Mouse (Mus musculus) neural tube, embryonic 12.5 days (tissue): ENCODE measurements around the gene Ssr1. TPM values are rescaled to one million over a fixed set of nuclear protein-coding genes. Genes with fewer than 3 reads are reported as not detected.

Experiments
- ATAC-seq: fragments of 200-750 bp; cut with Nextera tagmentation; 2 replicates; pipeline ENCODE4 v1.8.0; 2017; ENCODE audit warnings: low read depth, mild to moderate bottlenecking, moderate TSS enrichment, moderate library complexity; ENCODE audit not compliant: low FRiP score
- H3K27ac ChIP-seq: fragments of 300-500 bp; sonication (generic); 2 replicates; pipeline ENCODE4 v1.5.1; 2016
- H3K27me3 ChIP-seq: fragments of 300-500 bp; sonication (generic); replicated peaks from 2 replicates; pipeline ENCODE4 v1.6.1; 2016; ENCODE audit warnings: mild to moderate bottlenecking
- H3K36me3 ChIP-seq: fragments of 300-500 bp; sonication (generic); 2 replicates; pipeline ENCODE4 v1.6.1; 2016; ENCODE audit warnings: mild to moderate bottlenecking
- H3K4me1 ChIP-seq: fragments of 300-500 bp; sonication (generic); 2 replicates; pipeline ENCODE4 v1.6.1; 2016
- H3K4me2 ChIP-seq: fragments of 300-500 bp; sonication (generic); replicated peaks from 2 replicates; pipeline ENCODE4 v1.6.1; 2016; ENCODE audit warnings: mild to moderate bottlenecking
- H3K4me3 ChIP-seq: fragments of 300-500 bp; sonication (generic); 2 replicates; pipeline ENCODE4 v1.5.1; 2016
- H3K9ac ChIP-seq: fragments of 300-500 bp; sonication (generic); 2 replicates; pipeline ENCODE4 v1.6.1; 2016; ENCODE audit warnings: mild to moderate bottlenecking
- H3K9me3 ChIP-seq: fragments of 300-500 bp; sonication (generic); 2 replicates; pipeline ENCODE4 v1.6.1; 2016; ENCODE audit warnings: mild to moderate bottlenecking
- WGBS: fragments of 180-500 bp; shearing (Covaris S2); methylation state at CpG from one replicate; pipeline ENCODE4 v1.1.7; 2016; 5-methylcytosine and 5-hydroxymethylcytosine counted together
- polyA plus RNA-seq: library from polyadenylated mRNA; unstranded; fragments of >200 nt; fragmentation: Nextera tagmentation; extraction: Ambion mirVana; gene quantifications from 2 replicates; pipeline ENCODE4 v1.2.1, GENCODE M21; 2016

Ssr1 gene
- polyA plus RNA-seq, 1 experiment from 2014 or later = 91.3 TPM

DNA sequence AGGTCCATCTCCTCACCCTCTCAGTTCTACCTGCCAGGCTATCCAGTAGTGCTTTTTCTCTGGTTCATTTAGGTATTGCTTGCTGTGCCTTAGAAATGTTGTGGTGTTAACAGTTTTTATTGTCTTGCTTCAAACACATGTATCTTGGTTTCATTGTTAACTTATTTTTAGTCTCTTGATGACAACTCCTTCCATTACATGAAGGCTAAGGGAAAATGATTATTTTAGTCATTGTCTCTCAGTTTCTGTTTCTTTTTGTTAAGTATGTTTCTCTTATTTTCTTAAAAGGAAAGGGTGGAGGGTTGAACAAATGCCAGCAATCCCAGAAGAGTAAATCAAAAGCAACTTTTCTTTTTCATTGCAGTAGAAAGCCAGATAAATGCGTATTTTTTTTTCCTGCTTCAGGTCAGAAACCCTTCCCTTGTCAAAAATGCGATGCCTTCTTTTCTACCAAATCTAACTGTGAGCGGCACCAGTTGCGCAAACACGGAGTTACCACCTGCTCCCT lies 52.8 kb downstream of the Ssr1 start:
- Histone ChIP-seq H3K27me3 (no peaks in the 10 kb centered on the region), H3K27ac (no peak overlapping the region), H3K4me3 (no peak overlapping the region), H3K9me3 (no peaks in the 10 kb centered on the region), H3K9ac (no peak overlapping the region), H3K36me3 (no peaks in the 10 kb centered on the region), H3K4me2 (no peak overlapping the region), H3K4me1 (no peaks in the 10 kb centered on the region)
- ATAC-seq = no peak
- WGBS = 76% methylated on average over 5 of the region's 5 CpGs

GRCm38 (mm10) chr13:37940649-37941048 lies 53.4 kb downstream of the Ssr1 start:
- Histone ChIP-seq H3K27ac (no peak overlapping the region), H3K4me1 (no peaks in the 10 kb centered on the region), H3K9me3 (no peaks in the 10 kb centered on the region), H3K4me2 (no peak overlapping the region), H3K36me3 (no peaks in the 10 kb centered on the region), H3K9ac (no peak overlapping the region), H3K4me3 (no peak overlapping the region), H3K27me3 (no peaks in the 10 kb centered on the region)
- ATAC-seq = no peak
- 71% methylated on average over 5 of the region's 5 CpGs for WGBS

DNA sequence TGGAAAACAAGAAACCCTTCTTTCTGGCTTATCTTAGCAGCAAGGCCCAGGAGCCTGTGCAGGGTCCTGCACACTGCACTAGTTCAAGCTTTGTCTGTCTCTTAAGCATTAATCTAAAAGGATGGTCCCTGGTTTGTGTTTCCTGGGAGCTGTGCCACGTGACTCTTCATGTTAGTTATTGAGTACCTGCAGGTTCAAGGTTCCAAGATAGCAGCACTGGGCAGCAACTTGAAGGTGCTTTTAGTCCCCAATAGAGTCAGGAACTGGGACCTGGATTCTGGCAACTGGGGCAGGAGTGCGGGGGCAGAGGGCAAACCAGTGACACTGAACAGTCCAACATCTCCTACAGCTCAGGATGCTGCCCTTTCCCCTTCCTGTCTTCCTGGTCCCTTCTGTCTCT lies 53.9 kb downstream of the Ssr1 start:
- H3K4me1 ChIP-seq = no peaks in the 10 kb centered on the region
- H3K9me3 ChIP-seq = no peaks in the 10 kb centered on the region
- no peaks in the 10 kb centered on the region for H3K27me3 ChIP-seq
- H3K36me3 ChIP-seq = no peaks in the 10 kb centered on the region
- ATAC-seq = no peak
- WGBS = 90% methylated on average over 2 of the region's 2 CpGs
- H3K4me3 ChIP-seq = no peak overlapping the region
- no peak overlapping the region for H3K27ac ChIP-seq
- H3K4me2 ChIP-seq = no peak overlapping the region
- no peak overlapping the region for H3K9ac ChIP-seq

GRCm38 (mm10) chr13:37936351-37936750 lies 57.7 kb downstream of the Ssr1 start:
- no peaks in the 10 kb centered on the region for H3K27me3 ChIP-seq

GRCm38 (mm10) chr13:37934920-37935319 lies 59.1 kb downstream of the Ssr1 start:
- ATAC-seq = no peak
- H3K36me3 ChIP-seq = peaks cover 25% of the 10 kb centered on the region
- no peaks in the 10 kb centered on the region for H3K9me3 ChIP-seq
- no peak overlapping the region for H3K27ac ChIP-seq
- no peak overlapping the region for H3K4me2 ChIP-seq
- 81% methylated on average over 8 of the region's 8 CpGs for WGBS
- H3K4me3 ChIP-seq = no peak overlapping the region
- H3K27me3 ChIP-seq = no peaks in the 10 kb centered on the region
- H3K4me1 ChIP-seq = no peaks in the 10 kb centered on the region
- no peak overlapping the region for H3K9ac ChIP-seq

More at GRCm38 (mm10) chr13:37936351-37936750, 57.7 kb downstream of the Ssr1 start:
- H3K4me3 ChIP-seq = no peak overlapping the region
- 84% methylated on average over 3 of the region's 3 CpGs for WGBS
- no peaks in the 10 kb centered on the region for H3K4me1 ChIP-seq
- no peak overlapping the region for H3K9ac ChIP-seq
- no peak overlapping the region for H3K27ac ChIP-seq
- no peak for ATAC-seq
- no peak overlapping the region for H3K4me2 ChIP-seq
- H3K36me3 ChIP-seq = peaks cover 12% of the 10 kb centered on the region
- no peaks in the 10 kb centered on the region for H3K9me3 ChIP-seq

- H3K27ac ChIP-seq = no peak overlapping the region
- 84% methylated on average over 4 of the region's 4 CpGs for WGBS
Measured at GRCm38 (mm10) chr13:37934075-37934474, 59.9 kb downstream of the Ssr1 start.

GRCm38 (mm10) chr13:37931210-37931922 lies 62.7 kb downstream of the Ssr1 start:
- H3K4me2 ChIP-seq = no peak overlapping the region
- H3K27ac ChIP-seq = no peak overlapping the region
- no peaks in the 10 kb centered on the region for H3K27me3 ChIP-seq
- H3K36me3 ChIP-seq = peaks cover 34% of the 10 kb centered on the region
- H3K9me3 ChIP-seq = no peaks in the 10 kb centered on the region
- H3K4me3 ChIP-seq = no peak overlapping the region
- WGBS = 81% methylated on average over 27 of the region's 27 CpGs
- no peaks in the 10 kb centered on the region for H3K4me1 ChIP-seq
- H3K9ac ChIP-seq = no peak overlapping the region
- no peak for ATAC-seq

More at GRCm38 (mm10) chr13:37934075-37934474, 59.9 kb downstream of the Ssr1 start:
- no peak overlapping the region for H3K4me3 ChIP-seq
- ATAC-seq = no peak
- H3K9me3 ChIP-seq = no peaks in the 10 kb centered on the region
- H3K9ac ChIP-seq = no peak overlapping the region
- no peaks in the 10 kb centered on the region for H3K4me1 ChIP-seq
- peaks cover 33% of the 10 kb centered on the region for H3K36me3 ChIP-seq
- no peak overlapping the region for H3K4me2 ChIP-seq
- H3K27me3 ChIP-seq = no peaks in the 10 kb centered on the region

DNA sequence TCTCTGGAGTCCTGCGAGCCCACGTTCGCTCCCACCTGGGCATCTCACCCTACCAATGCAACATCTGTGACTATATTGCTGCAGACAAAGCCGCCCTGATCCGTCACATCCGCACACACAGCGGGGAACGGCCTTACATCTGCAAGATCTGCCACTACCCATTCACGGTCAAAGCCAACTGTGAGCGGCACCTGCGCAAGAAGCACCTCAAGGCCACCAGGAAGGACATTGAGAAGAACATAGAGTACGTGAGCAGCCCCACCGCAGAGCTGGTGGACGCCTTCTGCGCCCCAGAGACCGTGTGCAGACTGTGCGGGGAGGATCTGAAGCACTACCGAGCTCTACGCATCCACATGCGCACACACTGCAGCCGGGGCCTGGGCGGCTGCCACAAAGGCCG lies 63.4 kb downstream of the Ssr1 start:
- Histone ChIP-seq H3K4me1 (no peaks in the 10 kb centered on the region), H3K36me3 (peaks cover 34% of the 10 kb centered on the region), H3K9ac (no peak overlapping the region), H3K27ac (no peak overlapping the region), H3K4me2 (no peak overlapping the region), H3K9me3 (no peaks in the 10 kb centered on the region), H3K4me3 (no peak overlapping the region), H3K27me3 (no peaks in the 10 kb centered on the region)
- WGBS = 95% methylated on average over 23 of the region's 23 CpGs
- no peak for ATAC-seq

DNA sequence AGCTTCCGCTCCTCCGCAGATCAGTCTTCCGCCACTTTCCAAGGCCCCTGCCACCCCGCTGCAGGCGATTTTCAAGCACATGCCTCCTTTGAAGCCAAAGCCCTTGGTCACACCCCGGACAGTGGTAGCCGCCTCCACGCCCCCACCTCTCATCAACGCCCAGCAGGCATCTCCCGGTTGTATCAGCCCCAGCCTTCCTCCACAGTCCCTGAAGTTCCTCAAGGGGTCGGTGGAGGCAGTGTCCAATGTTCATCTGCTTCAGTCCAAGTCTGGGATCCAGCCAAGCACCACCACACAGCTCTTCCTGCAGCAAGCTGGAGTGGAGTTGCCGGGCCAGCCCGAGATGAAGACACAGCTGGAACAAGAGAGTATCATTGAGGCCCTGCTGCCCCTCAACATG lies 63.9 kb downstream of the Ssr1 start:
- WGBS = 91% methylated on average over 13 of the region's 13 CpGs
- no peak for ATAC-seq
- Histone ChIP-seq H3K27ac (no peak overlapping the region), H3K27me3 (no peaks in the 10 kb centered on the region), H3K9ac (no peak overlapping the region), H3K4me3 (no peak overlapping the region), H3K9me3 (no peaks in the 10 kb centered on the region), H3K36me3 (peaks cover 34% of the 10 kb centered on the region), H3K4me2 (no peak overlapping the region), H3K4me1 (no peaks in the 10 kb centered on the region)

- ATAC-seq = no peak
- H3K4me1 ChIP-seq = no peaks in the 10 kb centered on the region
Measured at GRCm38 (mm10) chr13:37929532-37929931, 64.5 kb downstream of the Ssr1 start.

DNA sequence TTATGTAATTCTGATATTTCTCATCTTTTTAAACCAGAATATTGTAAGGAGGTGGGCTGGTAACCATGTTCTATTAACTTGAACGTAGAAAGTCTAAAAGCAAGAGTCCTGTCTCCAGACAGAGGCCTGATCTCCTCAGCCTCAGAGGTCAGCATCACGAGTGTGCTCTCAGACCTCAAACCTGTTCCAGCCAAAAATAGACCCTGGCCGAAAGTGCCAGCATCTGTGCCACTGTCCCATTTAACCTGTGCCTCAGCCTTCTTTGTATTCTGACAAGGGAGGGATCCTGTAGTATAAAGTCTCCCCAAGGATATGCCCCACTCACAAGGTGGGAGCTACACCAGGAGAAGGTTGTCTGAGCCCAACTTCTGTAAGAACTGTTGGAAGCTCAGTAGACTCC lies 67.6 kb downstream of the Ssr1 start:
- H3K36me3 ChIP-seq = peaks cover 22% of the 10 kb centered on the region
- H3K9ac ChIP-seq = no peak overlapping the region
- no peaks in the 10 kb centered on the region for H3K9me3 ChIP-seq
- H3K4me1 ChIP-seq = no peaks in the 10 kb centered on the region
- H3K4me2 ChIP-seq = no peak overlapping the region
- ATAC-seq = no peak
- WGBS = 95% methylated on average over 3 of the region's 3 CpGs
- no peak overlapping the region for H3K27ac ChIP-seq
- H3K27me3 ChIP-seq = no peaks in the 10 kb centered on the region
- H3K4me3 ChIP-seq = no peak overlapping the region

More at GRCm38 (mm10) chr13:37929532-37929931, 64.5 kb downstream of the Ssr1 start:
- H3K9ac ChIP-seq = no peak overlapping the region
- 92% methylated on average over 17 of the region's 17 CpGs for WGBS
- no peaks in the 10 kb centered on the region for H3K9me3 ChIP-seq
- H3K27me3 ChIP-seq = no peaks in the 10 kb centered on the region
- no peak overlapping the region for H3K27ac ChIP-seq
- H3K4me3 ChIP-seq = no peak overlapping the region
- H3K36me3 ChIP-seq = peaks cover 34% of the 10 kb centered on the region
- H3K4me2 ChIP-seq = no peak overlapping the region

GRCm38 (mm10) chr13:37924461-37924948 lies 69.5 kb downstream of the Ssr1 start:
- no peak overlapping the region for H3K4me3 ChIP-seq
- no peaks in the 10 kb centered on the region for H3K27me3 ChIP-seq
- no peaks in the 10 kb centered on the region for H3K9me3 ChIP-seq
- H3K27ac ChIP-seq = no peak overlapping the region
- H3K9ac ChIP-seq = no peak overlapping the region
- peaks cover 4% of the 10 kb centered on the region; the same call in 1 of the 2 replicates for H3K36me3 ChIP-seq
- H3K4me2 ChIP-seq = no peak overlapping the region
- ATAC-seq = no peak
- peaks cover 6% of the 10 kb centered on the region for H3K4me1 ChIP-seq
- WGBS = 89% methylated on average over 4 of the region's 4 CpGs
